Mouse (Mus musculus): Measurements from ENCODE around the gene Fbxl4.

DNA sequence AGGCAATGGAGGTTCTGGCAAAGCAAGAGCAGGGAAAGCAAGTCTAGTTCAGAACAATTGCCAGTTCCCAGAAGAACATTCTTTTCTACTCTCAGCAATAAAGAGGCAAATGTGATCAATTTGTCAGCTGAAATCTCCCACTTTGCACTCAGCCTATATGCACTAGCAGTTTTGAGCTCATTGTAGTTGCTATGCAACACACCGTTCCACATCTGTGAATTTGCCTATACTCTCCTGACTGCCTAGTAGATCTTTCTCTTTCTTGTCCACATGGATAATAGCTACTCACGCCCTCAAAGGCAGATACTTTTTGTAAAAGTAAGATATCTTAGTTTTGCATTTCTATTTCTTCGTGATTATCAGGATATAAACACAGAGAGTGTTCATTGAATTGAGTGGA, 42.8 kb upstream of the Fbxl4 start:
- no peak for TF ChIP-seq GATA1 (IDR thresholded peaks at IDR 0.05; ENCODE audit: low read length)
- no peak for TF ChIP-seq TAL1 (IDR thresholded peaks at IDR 0.05; ENCODE audit: low read length)

Data from erythroblast, embryonic 14.5 days (primary cell).